Mouse (Mus musculus): ENCODE measurements at regions not wholly inside any gene's neighbourhood (a gene's known extent, or its start where the extent isn't known, plus 50 kb on each side); places are given as distances from the start of the nearest gene placed in this dataset. TPM values are rescaled to one million over a fixed set of nuclear protein-coding genes. Genes with fewer than 3 reads are reported as not detected.

Small RNA genes lying in the stretch of these regions (microRNA-seq; reads per million reads assigned to microRNA genes)
- not detected for gene Gm24999
- not detected for gene Gm25000

Data from midbrain, embryonic 15.5 days (tissue).